Comparison of ENCODE assay signal across 12 mouse cellular contexts in the genomic region with DNA sequence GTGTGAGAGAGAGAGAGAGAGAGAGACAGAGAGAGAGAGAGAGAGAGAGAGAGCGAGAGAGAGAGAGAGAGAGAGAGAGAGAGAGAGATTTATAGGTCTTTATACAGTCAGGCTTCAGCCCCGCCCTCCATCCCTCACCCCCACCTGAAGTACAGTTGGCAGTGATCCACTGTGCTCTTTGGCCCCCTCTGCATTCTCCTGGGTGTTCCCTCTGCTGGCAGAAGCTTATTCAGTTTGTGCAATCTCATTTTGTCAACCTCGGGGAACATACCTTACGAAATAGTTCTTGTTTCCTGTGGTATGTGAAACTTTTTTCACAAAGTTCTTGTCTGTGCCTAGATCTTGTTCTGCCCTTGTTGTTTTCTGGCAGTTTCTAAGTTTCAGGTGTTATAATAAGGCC. TPM values are rescaled to one million over a fixed set of nuclear protein-coding genes. Genes with fewer than 3 reads are reported as not detected.
A peak's percentile ranks its signal among the peaks of the same experiment; 100 is the strongest.
DNase-seq lines count a peak whose midpoint lies in the region; ATAC-seq lines count a peak whose summit lies in the region.
"Had no signal": no experiment of that assay in that cellular context is flagged by ENCODE, and none has a peak within 500 bp of the region (broad histone marks: within the 10 kb centered on the region; RNA-seq: fewer than 3 reads in every experiment).

No protein-coding gene starts in this region.

- WGBS in liver, embryonic 12.5 days (ENCODE audit: insufficient replicate concordance): 42% methylated on average over 3 of the region's 4 CpGs

- H3K27ac ChIP-seq in liver, embryonic 12.5 days: no peak overlapping the region
- H3K27ac ChIP-seq: heart, embryonic 15.5 days; limb, embryonic 13.5 days had no signal

- no peak overlapping the region for H3K9ac ChIP-seq in liver, embryonic 12.5 days
- H3K9ac ChIP-seq: heart, embryonic 15.5 days; limb, embryonic 13.5 days had no signal

- H3K9me3 ChIP-seq in liver, embryonic 12.5 days (replicated peaks): no peaks in the 10 kb centered on the region
- H3K9me3 ChIP-seq: heart, embryonic 15.5 days; limb, embryonic 13.5 days had no signal

- no peak overlapping the region for H3K4me3 ChIP-seq in liver, embryonic 12.5 days
- H3K4me3 ChIP-seq: heart, embryonic 15.5 days; limb, embryonic 13.5 days; myocyte had no signal

- intact Hi-C loops in heart, postnatal 25 days (cut with DNase I): no loop called here
- intact Hi-C loops in gastrocnemius, postnatal 14 days (cut with DNase I; ENCODE audit: low total_unique reads): no loop called here

- no peaks in the 10 kb centered on the region for H3K4me1 ChIP-seq in liver, embryonic 12.5 days
- H3K4me1 ChIP-seq: heart, embryonic 15.5 days; limb, embryonic 13.5 days had no signal

- peak; percentile 7 for DNase-seq in heart, postnatal 4 days
- DNase-seq in heart, postnatal 25 days (ENCODE audit: low spot score): no peak
- DNase-seq in gonadal fat pad, adult 2 months (ENCODE audit: low read depth): peak; percentile 44
- peak; percentile 74 for DNase-seq in lung, postnatal 36 days
- no peak for DNase-seq in T-cell, adult 2 months (ENCODE audit: low spot score)
- DNase-seq in gastrocnemius, postnatal 14 days: no peak
- DNase-seq in MN1 (ENCODE audit: low spot score): no peak

- H3K4me2 ChIP-seq in liver, embryonic 12.5 days: no peak overlapping the region
- H3K4me2 ChIP-seq: heart, embryonic 15.5 days; limb, embryonic 13.5 days had no signal

- H3K27me3 ChIP-seq in liver, embryonic 12.5 days (replicated peaks): no peaks in the 10 kb centered on the region
- H3K27me3 ChIP-seq: heart, embryonic 15.5 days; limb, embryonic 13.5 days had no signal

- peak; percentile 64; the same call in 1 of the 2 replicates for ATAC-seq in liver, embryonic 12.5 days
- ATAC-seq: CD4-positive, CD25-positive, alpha-beta regulatory T cell, adult 4 months had no signal

- no peaks in the 10 kb centered on the region for H3K36me3 ChIP-seq in liver, embryonic 12.5 days
- H3K36me3 ChIP-seq: heart, embryonic 15.5 days; limb, embryonic 13.5 days had no signal

RNA-seq across cellular contexts. Expression of a gene that starts 3.5 kb away (rescaled TPM):
- total RNA-seq in heart, postnatal 4 days (2021): not detected
- total RNA-seq in heart, postnatal 25 days (2021): not detected
- not detected in 2 replicates for polyA plus RNA-seq in gonadal fat pad, adult 2 months (2012; rRNA removed)
- not detected in 2 replicates for polyA plus RNA-seq in liver, embryonic 12.5 days (2016; fragmentation: Nextera tagmentation; extraction: Ambion mirVana)
- not detected for total RNA-seq in gastrocnemius, postnatal 14 days (2021)
- polyA plus RNA-seq: heart, embryonic 15.5 days; myocyte had no signal

Comparison
In these comparisons a context has a peak if more than half of its experiments do, and no peak if none do; other contexts are left out.
1. DNase-seq: peak in heart, postnatal 4 days (single experiment), gonadal fat pad, adult 2 months (single experiment) and lung, postnatal 36 days (single experiment); none in heart, postnatal 25 days (single experiment), T-cell, adult 2 months (single experiment), gastrocnemius, postnatal 14 days (single experiment) and MN1 (single experiment).